Mouse (Mus musculus) midbrain, embryonic 14.5 days (tissue): ENCODE measurements around the gene Hrasls5. TPM values are rescaled to one million over a fixed set of nuclear protein-coding genes. Genes with fewer than 3 reads are reported as not detected.

ENCODE experiments used
- ATAC-seq: fragments of 200-750 bp; cut with Nextera tagmentation; 2 replicates; pipeline ENCODE4 v1.8.0; 2017; ENCODE audit warnings: moderate number of reproducible peaks, moderate library complexity; ENCODE audit not compliant: low FRiP score, low TSS enrichment
- DNase-seq: peaks from one replicate; pipeline ENCODE4 v3.0.0-alpha.2; 2015
- H3K27ac ChIP-seq: fragments of 300-500 bp; sonication (generic); replicated peaks from 2 replicates; pipeline ENCODE4 v1.5.1; 2014; ENCODE audit warnings: mild to moderate bottlenecking, low read depth, low read length, moderate library complexity
- H3K27me3 ChIP-seq: fragments of 300-500 bp; sonication (generic); 2 replicates; pipeline ENCODE4 v1.6.1; 2014; ENCODE audit warnings: low read length, control low read depth, mixed read lengths; ENCODE audit not compliant: control insufficient read depth, insufficient read depth
- H3K36me3 ChIP-seq: fragments of 300-500 bp; sonication (generic); 2 replicates; pipeline ENCODE4 v1.6.1; 2014; ENCODE audit warnings: low read length, control low read depth; ENCODE audit not compliant: control insufficient read depth, insufficient read depth
- H3K4me1 ChIP-seq: fragments of 300-500 bp; sonication (generic); 2 replicates; pipeline ENCODE4 v1.6.1; 2014; ENCODE audit warnings: mild to moderate bottlenecking, antibody characterized with exemption, low read length, control low read depth; ENCODE audit not compliant: control insufficient read depth, insufficient read depth
- H3K4me2 ChIP-seq: fragments of 300-500 bp; sonication (generic); 2 replicates; pipeline ENCODE4 v1.6.1; 2014; ENCODE audit warnings: mild to moderate bottlenecking, low read length, moderate library complexity
- H3K4me3 ChIP-seq: fragments of 300-500 bp; sonication (generic); replicated peaks from 2 replicates; pipeline ENCODE4 v1.5.1; 2014; ENCODE audit warnings: low read depth, low read length
- H3K9ac ChIP-seq: fragments of 300-500 bp; sonication (generic); replicated peaks from 2 replicates; pipeline ENCODE4 v1.6.1; 2014; ENCODE audit warnings: mild to moderate bottlenecking, low read length, moderate library complexity
- H3K9me3 ChIP-seq: fragments of 300-500 bp; sonication (generic); 2 replicates; pipeline ENCODE4 v1.6.1; 2016; ENCODE audit warnings: low read length, control low read depth, mixed read lengths; ENCODE audit not compliant: control insufficient read depth
- WGBS: fragments of 180-500 bp; shearing (Covaris S2); extraction: QIAGEN DNeasy Blood & Tissue Kit; methylation state at CpG from one replicate; pipeline ENCODE4 v1.1.7; 2014; 5-methylcytosine and 5-hydroxymethylcytosine counted together
- polyA plus RNA-seq: library from polyadenylated mRNA; unstranded; fragments of >200 nt; fragmentation: Nextera tagmentation; extraction: Ambion mirVana; gene quantifications from 2 replicates; pipeline ENCODE4 v1.2.1, GENCODE M21; 2014

The Hrasls5 gene
- polyA plus RNA-seq, 1 experiment from 2014 or later, result not detected

GRCm38 (mm10) chr19:7617085-7617484 is 4.7 kb downstream of the Hrasls5 start:
- no peak for DNase-seq
- Histone ChIP-seq H3K27me3 (peaks cover 4% of the 10 kb centered on the region; the same call in 1 of the 2 replicates), H3K4me1 (peaks cover 7% of the 10 kb centered on the region; the same call in 1 of the 2 replicates), H3K36me3 (no peaks in the 10 kb centered on the region), H3K9me3 (no peaks in the 10 kb centered on the region), H3K4me2 (no peak overlapping the region), H3K4me3 (no peak overlapping the region), H3K27ac (no peak overlapping the region), H3K9ac (no peak overlapping the region)
- ATAC-seq, result no peak
- WGBS, result 68% methylated on average over 3 of the region's 3 CpGs

DNA sequence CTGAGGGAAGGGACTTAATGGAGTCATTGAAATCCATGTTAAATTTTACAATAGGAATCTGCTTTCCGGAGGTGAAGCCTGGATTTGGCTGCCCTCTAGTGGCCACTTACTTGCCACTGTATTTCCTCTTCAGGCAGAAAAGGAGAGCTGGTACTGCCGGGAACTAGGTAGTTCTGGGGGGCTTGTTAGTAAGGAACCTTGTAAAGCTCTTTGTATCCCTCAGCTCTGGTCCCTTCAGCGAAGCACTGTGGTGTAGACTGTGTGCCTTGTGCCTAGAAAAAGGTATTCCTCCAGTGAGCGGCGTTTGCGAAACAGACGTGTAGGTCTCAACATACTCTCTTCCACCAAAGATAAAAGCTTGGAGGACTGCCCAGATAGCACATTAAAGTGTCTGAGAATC is 5.4 kb downstream of the Hrasls5 start:
- H3K4me2 ChIP-seq, result no peak overlapping the region
- H3K36me3 ChIP-seq, result no peaks in the 10 kb centered on the region
- no peak overlapping the region for H3K4me3 ChIP-seq
- no peak overlapping the region for H3K9ac ChIP-seq
- no peak overlapping the region for H3K27ac ChIP-seq
- H3K27me3 ChIP-seq, result peaks cover under 1% of the 10 kb centered on the region; the same call in 1 of the 2 replicates
- 46% methylated on average over 7 of the region's 7 CpGs for WGBS
- ATAC-seq (no peak), DNase-seq (peak; percentile 92)
- H3K4me1 ChIP-seq, result 0 out of 2 replicates have a peak, but pooled peaks cover under 1% of the 10 kb centered on the region
- H3K9me3 ChIP-seq, result no peaks in the 10 kb centered on the region

- no peak overlapping the region for H3K4me3 ChIP-seq
- H3K4me1 ChIP-seq, result no peaks in the 10 kb centered on the region
- no peak for ATAC-seq
- H3K27me3 ChIP-seq, result no peaks in the 10 kb centered on the region
- no peaks in the 10 kb centered on the region for H3K36me3 ChIP-seq
- H3K9me3 ChIP-seq, result no peaks in the 10 kb centered on the region
- DNase-seq, result no peak
- no peak overlapping the region for H3K27ac ChIP-seq
- no peak overlapping the region for H3K9ac ChIP-seq
- H3K4me2 ChIP-seq, result no peak overlapping the region
Measured at GRCm38 (mm10) chr19:7633021-7633420, 20.7 kb downstream of the Hrasls5 start.

GRCm38 (mm10) chr19:7633786-7634185 is 21.4 kb downstream of the Hrasls5 start:
- Histone ChIP-seq H3K9ac (no peak overlapping the region), H3K36me3 (no peaks in the 10 kb centered on the region), H3K27ac (no peak overlapping the region), H3K4me1 (no peaks in the 10 kb centered on the region), H3K4me3 (no peak overlapping the region), H3K9me3 (no peaks in the 10 kb centered on the region), H3K4me2 (no peak overlapping the region), H3K27me3 (no peaks in the 10 kb centered on the region)
- no peak for ATAC-seq
- DNase-seq, result no peak
- 72% methylated on average over 1 of the region's 1 CpGs for WGBS

DNA sequence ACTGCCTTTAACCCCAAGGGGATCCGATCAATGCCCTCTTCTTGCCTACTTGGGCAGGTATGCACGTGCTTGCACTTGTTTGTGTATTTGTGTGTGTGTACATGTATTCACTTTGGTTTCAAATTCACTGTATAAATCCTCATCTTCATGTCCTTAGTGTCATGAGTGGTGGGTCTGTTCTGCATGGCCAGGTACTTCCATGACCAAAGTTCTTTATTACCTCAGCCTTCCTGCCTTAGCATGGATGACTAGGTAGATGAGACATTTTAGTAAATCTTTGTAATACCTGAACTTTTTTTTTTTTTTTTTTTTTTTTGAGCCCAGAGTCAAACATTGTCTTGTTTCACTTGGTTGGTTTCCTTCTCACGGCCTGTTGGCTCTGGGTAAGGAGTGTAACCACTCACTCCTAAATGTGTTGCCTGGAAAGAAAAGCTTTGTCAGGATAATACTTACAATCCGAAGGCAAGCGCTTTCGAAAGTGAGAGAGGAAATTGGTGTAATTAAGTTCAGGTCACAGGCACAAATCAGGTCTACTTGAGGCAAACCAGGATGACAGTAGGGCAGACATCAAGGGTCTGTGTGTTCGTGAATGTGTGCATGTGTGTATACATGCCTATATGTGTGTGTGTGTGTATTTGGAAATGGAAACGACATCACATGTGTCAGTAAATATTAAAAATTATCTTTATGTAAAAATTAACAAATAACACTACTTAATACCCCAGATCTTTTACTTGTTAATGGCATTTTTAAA is 36.7 kb downstream of the Hrasls5 start:
- no peak overlapping the region for H3K27ac ChIP-seq
- H3K27me3 ChIP-seq, result no peaks in the 10 kb centered on the region
- ATAC-seq (no peak), DNase-seq (no peak)
- no peak overlapping the region for H3K4me3 ChIP-seq
- no peak overlapping the region for H3K9ac ChIP-seq
- H3K4me1 ChIP-seq, result no peaks in the 10 kb centered on the region
- no peaks in the 10 kb centered on the region for H3K9me3 ChIP-seq
- H3K36me3 ChIP-seq, result no peaks in the 10 kb centered on the region
- WGBS, result 81% methylated on average over 8 of the region's 8 CpGs
- no peak overlapping the region for H3K4me2 ChIP-seq

GRCm38 (mm10) chr19:7672033-7672432 is 59.7 kb downstream of the Hrasls5 start:
- Histone ChIP-seq H3K4me3 (no peak overlapping the region), H3K27me3 (no peaks in the 10 kb centered on the region), H3K27ac (no peak overlapping the region), H3K9me3 (no peaks in the 10 kb centered on the region), H3K9ac (no peak overlapping the region), H3K4me1 (no peaks in the 10 kb centered on the region), H3K36me3 (no peaks in the 10 kb centered on the region), H3K4me2 (no peak overlapping the region)
- DNase-seq, result no peak
- ATAC-seq, result no peak
- 3% methylated on average over 1 of the region's 1 CpGs for WGBS

DNA sequence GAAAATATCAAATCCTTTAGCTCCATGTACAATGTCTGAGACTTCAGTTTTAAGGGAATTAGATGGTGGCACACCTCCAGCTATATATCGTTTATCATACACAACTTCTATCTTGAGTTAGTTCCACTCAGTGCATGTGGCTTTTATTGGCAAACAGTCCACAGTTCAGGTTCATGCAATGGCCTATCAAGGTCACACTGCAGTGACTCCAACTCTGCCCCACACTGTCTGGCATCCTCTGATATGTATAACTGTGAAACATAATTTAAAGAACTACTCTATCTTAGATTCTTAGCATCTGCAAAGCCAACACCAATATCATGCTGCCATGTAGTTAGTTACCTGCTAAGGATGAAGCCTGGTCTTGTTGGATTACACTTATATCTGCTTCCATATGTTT is 75.6 kb downstream of the Hrasls5 start:
- ATAC-seq, result no peak
- Histone ChIP-seq H3K4me3 (no peak overlapping the region), H3K36me3 (no peaks in the 10 kb centered on the region), H3K27me3 (no peaks in the 10 kb centered on the region), H3K9ac (no peak overlapping the region), H3K27ac (no peak overlapping the region), H3K4me1 (no peaks in the 10 kb centered on the region), H3K4me2 (no peak overlapping the region), H3K9me3 (no peaks in the 10 kb centered on the region)
- DNase-seq, result no peak
- 97% methylated on average over 1 of the region's 1 CpGs for WGBS

Other genes starting within 250 kb of the Hrasls5 start
- 26.9 and 48.1 TPM in 2 replicates for gene Spindoc, start 229.5 kb upstream of the Hrasls5 start, polyA plus RNA-seq
- gene 2700081O15Rik, start 194.9 kb upstream of the Hrasls5 start, polyA plus RNA-seq, result 18.5 and 19.5 TPM in 2 replicates
- gene Rtn3, start 129.3 kb upstream of the Hrasls5 start, polyA plus RNA-seq, result 586 and 610 TPM in 2 replicates
- 5.9 and 6.8 TPM in 2 replicates for gene Atl3, start 118.5 kb upstream of the Hrasls5 start, polyA plus RNA-seq
- gene Pla2g16, start 55.1 kb upstream of the Hrasls5 start, polyA plus RNA-seq, result 1.2 and 2.5 TPM in 2 replicates
- 0.11 and 0.29 TPM in 2 replicates for gene Lgals12, start 5.3 kb upstream of the Hrasls5 start, polyA plus RNA-seq
- not detected in 2 replicates for gene Slc22a19, start 98.8 kb downstream of the Hrasls5 start, polyA plus RNA-seq
- not detected in 2 replicates for gene Slc22a26, start 190.1 kb downstream of the Hrasls5 start, polyA plus RNA-seq